Mouse (Mus musculus) spleen, adult 10 weeks (tissue): ENCODE measurements around the gene Dock7. TPM values are rescaled to one million over a fixed set of nuclear protein-coding genes. Genes with fewer than 3 reads are reported as not detected.

Experiments
- polyA plus RNA-seq: library from polyadenylated mRNA; stranded (reverse); fragments of 350-450 nt; fragmentation: Illumina TruSeq; extraction: RNeasy Lipid Tissue Mini Kit (QIAGEN cat#74804); gene quantifications from one replicate; pipeline ENCODE4 v1.2.3, GENCODE M21; 2015; ENCODE audit warnings: low replicate concordance; ENCODE audit not compliant: insufficient read depth

The Dock7 gene
- polyA plus RNA-seq = 31.7 TPM

DNA sequence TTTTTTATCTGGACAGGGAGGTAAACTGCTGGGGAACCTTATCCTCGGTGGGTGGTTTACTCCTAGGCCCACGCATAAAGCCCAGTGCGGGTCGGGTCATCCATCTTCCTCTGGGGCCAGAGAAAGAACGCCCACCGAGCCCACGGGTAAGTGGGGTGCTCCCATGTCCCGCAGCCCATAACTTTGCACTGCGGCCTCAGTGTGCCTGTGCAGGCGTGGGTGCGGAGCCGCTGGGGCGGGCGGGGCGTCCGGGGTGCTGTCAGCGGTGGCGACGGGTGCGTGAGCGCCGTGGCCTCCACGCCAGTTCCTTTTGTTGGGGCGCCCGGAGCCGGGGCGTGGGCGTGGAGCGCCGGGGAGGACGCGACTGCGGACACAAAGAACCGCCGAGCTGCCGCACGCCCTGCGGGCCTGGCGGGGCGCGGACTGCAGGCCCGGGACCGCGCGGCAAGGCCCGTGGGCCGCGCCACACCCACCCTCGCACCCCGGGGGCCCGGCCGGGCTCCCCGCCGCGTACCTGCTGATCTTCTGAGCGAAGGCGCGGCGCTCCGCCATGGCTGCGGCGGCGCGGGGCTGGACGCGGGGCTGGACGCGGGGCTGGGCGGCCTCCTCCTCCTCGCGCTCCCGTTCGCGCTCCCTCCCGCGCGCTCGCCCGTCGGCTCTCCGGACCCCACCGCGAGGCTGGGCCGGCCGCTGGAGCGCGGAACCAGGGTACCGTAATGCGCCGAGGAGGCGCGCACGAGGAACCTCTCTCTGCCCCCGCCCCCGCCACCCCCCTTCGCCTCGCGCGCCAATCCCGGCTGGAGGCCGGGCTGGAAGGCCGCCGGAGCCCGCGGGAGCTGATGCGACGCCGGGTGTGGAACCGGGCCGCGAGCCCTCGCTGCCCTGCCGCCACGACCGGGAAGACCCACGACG is at the start of gene Dock7:
TSS of gene Dock7 (minus strand) at position 705 of the 912 bp plus-strand sequence.

DNA sequence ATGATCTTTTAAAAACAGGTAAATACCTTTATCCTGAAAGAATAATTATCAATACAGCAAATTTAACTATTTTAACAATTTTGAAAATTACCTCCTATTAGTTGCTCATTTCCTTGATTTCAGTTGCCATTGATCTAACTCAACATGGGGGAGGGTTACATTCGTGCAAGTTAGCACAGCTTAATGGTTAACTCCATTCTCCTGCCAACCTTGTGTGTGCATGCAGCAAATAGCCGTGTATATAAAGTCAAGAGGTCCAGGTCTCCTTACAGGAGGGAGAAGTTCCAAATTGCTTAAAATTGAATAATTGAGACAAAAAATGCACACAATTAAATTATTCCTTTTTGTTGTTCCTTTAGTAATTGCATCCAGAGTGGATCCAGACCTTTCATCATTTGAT is 90.0 kb downstream of the Dock7 start, which contains the start of gene Angptl3:
TSS of gene Angptl3 (plus strand) at position 269 of the 400 bp plus-strand sequence.

DNA sequence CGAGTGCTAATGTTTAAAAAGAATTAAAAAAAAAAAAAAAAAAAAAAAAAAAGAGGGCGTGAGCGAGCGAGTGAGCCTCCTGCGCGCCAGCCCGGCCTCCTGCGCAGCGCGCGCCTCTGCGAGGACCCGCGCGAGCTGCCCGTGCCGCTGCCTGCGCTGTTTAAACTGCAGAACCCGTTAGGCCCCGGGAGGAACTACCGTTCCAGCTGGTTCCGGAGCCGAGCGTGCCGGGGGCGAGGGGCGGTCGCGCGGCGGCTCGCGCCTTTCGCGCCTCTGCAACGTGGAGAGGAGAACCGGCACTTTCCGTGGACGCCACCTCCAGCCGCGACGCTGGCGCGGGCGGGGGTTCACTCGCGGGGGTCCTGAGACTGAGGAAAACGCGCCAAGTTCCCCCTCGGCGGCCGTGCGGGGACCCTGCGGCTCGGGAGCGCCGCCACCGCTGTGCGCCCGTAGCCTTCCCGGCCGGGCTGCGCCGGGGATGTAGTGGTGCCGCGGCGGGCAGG is 197.1 kb downstream of the Dock7 start, which contains the start of gene Usp1:
TSS of gene Usp1 (plus strand) at position 243 of the 503 bp plus-strand sequence.

Other genes with a start within 250 kb of the Dock7 start
- 77.5 TPM for gene Usp1, start 197.1 kb downstream of the Dock7 start, polyA plus RNA-seq
- 1.6 TPM for gene Angptl3, start 90.0 kb downstream of the Dock7 start, polyA plus RNA-seq
- 16.3 TPM for gene Atg4c, start 73.0 kb upstream of the Dock7 start, polyA plus RNA-seq
- 0.99 TPM for gene Gm12689, start 175.0 kb upstream of the Dock7 start, polyA plus RNA-seq